8 mouse cellular contexts compared by ENCODE assay signal in the genomic region with DNA sequence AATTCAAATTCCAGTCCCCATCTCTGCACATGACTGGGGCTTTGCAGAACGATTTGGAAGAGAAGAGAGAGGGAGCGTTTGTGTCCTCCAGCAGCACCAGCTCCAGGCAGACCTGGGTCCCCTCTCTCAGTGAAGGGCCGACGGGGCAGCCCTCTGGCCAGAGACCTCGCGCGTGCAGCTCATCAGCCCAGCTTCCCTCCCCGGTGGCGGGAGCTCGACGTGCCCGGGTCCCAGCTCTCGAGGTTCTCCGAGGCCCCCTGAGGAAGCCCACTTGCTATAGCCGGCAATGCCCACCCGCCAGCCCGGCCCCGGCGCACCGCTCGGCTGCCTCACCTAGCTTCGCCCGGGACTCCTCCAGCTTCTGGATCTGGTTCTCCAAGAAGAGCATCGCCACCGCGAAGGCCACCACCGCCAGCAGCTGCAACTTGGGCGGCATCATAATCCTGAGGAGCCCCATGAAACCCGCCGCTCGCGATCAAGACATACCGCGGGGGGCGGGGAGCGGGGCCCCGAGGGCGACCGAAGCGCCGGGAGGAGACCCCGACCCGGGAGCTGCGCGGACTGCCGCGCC. TPM values are rescaled to one million over a fixed set of nuclear protein-coding genes. Genes with fewer than 3 reads are reported as not detected.
DNase-seq lines count a peak whose midpoint lies in the region; ATAC-seq and TF ChIP-seq lines count a peak whose summit lies in the region.

No protein-coding gene starts in this region.

- no peak for TF ChIP-seq POLR2A in cortical plate, adult 2 months (IDR thresholded peaks at IDR 0.05; ENCODE audit: extremely low read depth, insufficient read depth, low read length)
- TF ChIP-seq POLR2A in small intestine, adult 2 months (IDR thresholded peaks at IDR 0.05; ENCODE audit: low read depth, low read length), result no peak

- peak overlapping the region; percentile 72 for H3K4me3 ChIP-seq in cortical plate, adult 2 months (ENCODE audit: insufficient read depth, low read length)
- peak overlapping the region; percentile 81 for H3K4me3 ChIP-seq in heart, embryonic 12.5 days
- H3K4me3 ChIP-seq in small intestine, adult 2 months (ENCODE audit: low read depth, low read length), result peak overlapping the region; percentile 87

- no peaks in the 10 kb centered on the region for H3K27me3 ChIP-seq in heart, embryonic 12.5 days (replicated peaks)
- H3K27me3 ChIP-seq in small intestine, adult 2 months (ENCODE audit: control insufficient read depth, insufficient read depth, low read length), result no peaks in the 10 kb centered on the region

- H3K9me3 ChIP-seq in heart, embryonic 12.5 days (replicated peaks), result no peaks in the 10 kb centered on the region

- peaks cover 5% of the 10 kb centered on the region for H3K4me1 ChIP-seq in cortical plate, adult 2 months (ENCODE audit: control insufficient read depth, insufficient read depth, low read length)
- peaks cover 30% of the 10 kb centered on the region for H3K4me1 ChIP-seq in heart, embryonic 12.5 days (replicated peaks)
- peaks cover 10% of the 10 kb centered on the region; the same call in 1 of the 2 replicates for H3K4me1 ChIP-seq in small intestine, adult 2 months (ENCODE audit: control insufficient read depth, insufficient read depth, insufficient read length, low read length)

- peaks cover 12% of the 10 kb centered on the region for H3K36me3 ChIP-seq in heart, embryonic 12.5 days
- H3K36me3 ChIP-seq in small intestine, adult 2 months (ENCODE audit: control insufficient read depth, insufficient read depth, low read length), result peaks cover 5% of the 10 kb centered on the region; the same call in 1 of the 2 replicates

- ATAC-seq in heart, embryonic 12.5 days (ENCODE audit: insufficient number of reproducible peaks, low FRiP score), result peak; percentile 16

- H3K4me2 ChIP-seq in heart, embryonic 12.5 days, result peak overlapping the region; percentile 98

- H3K9ac ChIP-seq in heart, embryonic 12.5 days, result peak overlapping the region; percentile 86

- DNase-seq in embryo, embryonic 10 days (ENCODE audit: low spot score), result peak; percentile 52
- DNase-seq in embryo, embryonic 11 days, result no peak
- peak; percentile 63 for DNase-seq in CD4-positive, CD25-positive, alpha-beta regulatory T cell, adult 2 months (ENCODE audit: low read depth, low spot score)
- peak; percentile 58 to 75 for DNase-seq in kidney, postnatal 4 days
- DNase-seq in lung, postnatal 10 days, result peak; percentile 50

- no peak for TF ChIP-seq CTCF in cortical plate, adult 2 months (IDR thresholded peaks at IDR 0.05; ENCODE audit: extremely low read depth, insufficient read depth, low read length)
- TF ChIP-seq CTCF in small intestine, adult 2 months (IDR thresholded peaks at IDR 0.05; ENCODE audit: extremely low read depth, insufficient read length, insufficient replicate concordance, low read depth, low read length), result no peak

- WGBS in heart, embryonic 12.5 days, result 0% methylated on average over 47 of the region's 47 CpGs
- under 1% methylated on average over 47 of the region's 47 CpGs for WGBS in small intestine, adult 2 months

- H3K27ac ChIP-seq in cortical plate, adult 2 months (ENCODE audit: insufficient read depth, low read length), result peak overlapping the region; percentile 22; the same call in 1 of the 2 replicates
- H3K27ac ChIP-seq in heart, embryonic 12.5 days (ENCODE audit: poor library complexity, severe bottlenecking), result peak overlapping the region; percentile 81
- no peak overlapping the region for H3K27ac ChIP-seq in small intestine, adult 2 months (ENCODE audit: insufficient read depth, low read depth, low read length)

RNA-seq across cellular contexts. Expression of a gene that starts 0.5 kb away (rescaled TPM):
- polyA plus RNA-seq in cortical plate, adult 2 months (2012; rRNA removed), result 26.4 and 27.5 TPM in 2 replicates
- polyA plus RNA-seq in heart, embryonic 12.5 days (2016; fragmentation: Nextera tagmentation; extraction: Ambion mirVana), result 11.6 and 11.7 TPM in 2 replicates
- 1.3 and 2.3 TPM in 2 replicates for polyA plus RNA-seq in small intestine, adult 2 months (2012; rRNA removed)

RNA-seq across cellular contexts. Expression of a gene that starts 0.6 kb away (rescaled TPM):
- 265 and 279 TPM in 2 replicates for polyA plus RNA-seq in cortical plate, adult 2 months (2012; rRNA removed)
- polyA plus RNA-seq in heart, embryonic 12.5 days (2016; fragmentation: Nextera tagmentation; extraction: Ambion mirVana), result 405 and 413 TPM in 2 replicates
- polyA plus RNA-seq in small intestine, adult 2 months (2012; rRNA removed), result 44.9 and 74.2 TPM in 2 replicates
